ENCODE assay signal across 7 mouse cellular contexts in the genomic region with DNA sequence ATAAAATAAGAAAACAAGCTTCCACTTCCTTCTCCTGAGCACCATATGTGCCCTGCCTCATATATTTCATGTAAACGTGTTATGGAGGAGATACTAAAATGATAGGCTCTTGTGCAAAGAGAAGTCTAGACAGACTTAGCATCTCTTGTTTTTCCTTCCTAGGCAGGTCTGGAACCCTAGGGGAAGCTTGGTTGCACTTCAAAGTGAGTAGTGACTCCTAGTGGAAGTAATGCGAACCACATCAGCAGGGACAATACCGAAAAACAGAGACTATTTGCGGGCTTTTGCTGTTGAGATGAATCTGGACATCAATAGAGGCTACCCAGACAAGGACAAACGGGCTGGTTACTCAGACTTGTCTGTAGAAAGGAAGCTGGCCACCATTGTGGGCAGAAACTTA. TPM values are rescaled to one million over a fixed set of nuclear protein-coding genes. Genes with fewer than 3 reads are reported as not detected.
DNase-seq lines count a peak whose midpoint lies in the region; ATAC-seq and TF ChIP-seq lines count a peak whose summit lies in the region.

No protein-coding gene starts in this region.

- H3K27me3 ChIP-seq in kidney, postnatal 0 days (ENCODE audit: insufficient read depth, low read length) = no peaks in the 10 kb centered on the region

- H3K9me3 ChIP-seq in kidney, postnatal 0 days (replicated peaks; ENCODE audit: low read length) = no peaks in the 10 kb centered on the region
- no peaks in the 10 kb centered on the region for H3K9me3 ChIP-seq in ES-E14 (ENCODE audit: control insufficient read depth, insufficient read depth, low read depth, low read length)

- no peak overlapping the region for H3K27ac ChIP-seq in kidney, postnatal 0 days
- no peak overlapping the region for H3K27ac ChIP-seq in ES-E14 (ENCODE audit: insufficient read depth, low read depth, low read length, poor library complexity, severe bottlenecking)

- H3K4me2 ChIP-seq in kidney, postnatal 0 days (ENCODE audit: low read length) = no peak overlapping the region

- no peaks in the 10 kb centered on the region for H3K36me3 ChIP-seq in kidney, postnatal 0 days (ENCODE audit: insufficient read depth, low read length)
- no peaks in the 10 kb centered on the region for H3K36me3 ChIP-seq in ES-E14 (ENCODE audit: control insufficient read depth, insufficient read depth, low read length, poor library complexity, severe bottlenecking)

- peak; percentile 83 for DNase-seq in kidney, postnatal 0 days (ENCODE audit: low spot score)
- DNase-seq in kidney, adult 18-20 months = no peak
- DNase-seq in ES-E14 (ENCODE audit: low read depth, low spot score) = peak; percentile 51
- peak; percentile 79 for DNase-seq in adipocyte (ENCODE audit: low spot score)
- DNase-seq in kidney, postnatal 4 days = peak; percentile 16 to 41
- DNase-seq in yolk sac, embryonic 10.5 days (ENCODE audit: low spot score) = no peak
- DNase-seq in layer of hippocampus, postnatal 36 days = no peak

- peak; percentile 93 for TF ChIP-seq CTCF in kidney, postnatal 0 days (IDR thresholded peaks at IDR 0.05; ENCODE audit: low read depth)

- H3K9ac ChIP-seq in kidney, postnatal 0 days (ENCODE audit: low read depth, low read length) = no peak overlapping the region
- no peak overlapping the region for H3K9ac ChIP-seq in ES-E14 (ENCODE audit: insufficient read depth, low read depth, low read length, poor library complexity, severe bottlenecking)

- no peak overlapping the region for H3K4me3 ChIP-seq in kidney, postnatal 0 days (replicated peaks; ENCODE audit: low read depth, low read length)
- H3K4me3 ChIP-seq in ES-E14 (ENCODE audit: insufficient read depth in 1 of 2, low read depth in 1 of 2, low read length in 2 of 2, poor library complexity in 1 of 2, severe bottlenecking in 1 of 2) = no peak overlapping the region

- ATAC-seq in kidney, postnatal 0 days (replicated peaks; ENCODE audit: low FRiP score, low read depth) = no peak

- in situ Hi-C loops in ES-E14 (cut with MboI; ENCODE audit: low sequenced_read_pairs in 2 of 2, unreplicated experiment in 2 of 2) = loop anchor here in 1 of 2 experiments (10.0 kb wide), 1 partner anchor 103 kb away; no protein-coding TSS in a partner anchor

- WGBS in kidney, postnatal 0 days = 16% methylated on average over 5 of the region's 5 CpGs

- H3K4me1 ChIP-seq in kidney, postnatal 0 days (replicated peaks; ENCODE audit: insufficient read depth, low read length) = no peaks in the 10 kb centered on the region
- no peaks in the 10 kb centered on the region for H3K4me1 ChIP-seq in ES-E14 (ENCODE audit: control insufficient read depth in 2 of 2, insufficient read depth in 2 of 2, low read length in 2 of 2, poor library complexity in 1 of 2)

TF ChIP-seq in ES-E14, 5 proteins besides CTCF, POLR2A, EP300 and RAD21:
- TF ChIP-seq ZC3H11A (IDR thresholded peaks at IDR 0.05; ENCODE audit: borderline replicate concordance, low read depth, low read length) (peak; percentile 66; the same call in 1 of the 2 replicates), HCFC1 (IDR thresholded peaks at IDR 0.05; ENCODE audit: borderline replicate concordance, insufficient read depth, low read length) (no peak)
TF ChIP-seq in ES-E14: peak in this region for 1.

RNA-seq across cellular contexts. Expression of a gene that starts 6.1 kb away (rescaled TPM):
- polyA plus RNA-seq in kidney, postnatal 0 days (2015; fragmentation: Nextera tagmentation; extraction: Ambion mirVana) = 25.8 and 33.1 TPM in 2 replicates
- 11.4 and 18.1 TPM in 2 replicates for total RNA-seq in ES-E14 (2012; rRNA removed)
- total RNA-seq in layer of hippocampus, postnatal 36 days (2021) = 10 to 100 TPM; 29.7 to 33.1 TPM

RNA-seq across cellular contexts. Expression of a gene that starts 9.9 kb away (rescaled TPM):
- polyA plus RNA-seq in kidney, postnatal 0 days (2015; fragmentation: Nextera tagmentation; extraction: Ambion mirVana) = 12.8 and 13.3 TPM in 2 replicates
- total RNA-seq in ES-E14 (2012; rRNA removed) = 22.1 and 24.8 TPM in 2 replicates
- 10 to 100 TPM; 34.6 to 38.9 TPM for total RNA-seq in layer of hippocampus, postnatal 36 days (2021)

RNA-seq across cellular contexts. Expression of a gene that starts 18.0 kb away (rescaled TPM):
- polyA plus RNA-seq in kidney, postnatal 0 days (2015; fragmentation: Nextera tagmentation; extraction: Ambion mirVana) = 0.97 TPM in 1 of 2 replicates, not detected in the other
- total RNA-seq in ES-E14 (2012; rRNA removed) = not detected in 2 replicates
- 1 to 10 TPM in 1 of 2 experiments, not detected in 1; 2.2 TPM for total RNA-seq in layer of hippocampus, postnatal 36 days (2021)

RNA-seq across cellular contexts. Expression of a gene that starts 24.8 kb away (rescaled TPM):
- 518 and 575 TPM in 2 replicates for polyA plus RNA-seq in kidney, postnatal 0 days (2015; fragmentation: Nextera tagmentation; extraction: Ambion mirVana)
- 109 and 122 TPM in 2 replicates for total RNA-seq in ES-E14 (2012; rRNA removed)
- 100 to 1,000 TPM; 183 to 193 TPM for total RNA-seq in layer of hippocampus, postnatal 36 days (2021)

Comparison
In these comparisons a context has a peak if more than half of its experiments do, and no peak if none do; other contexts are left out.
1. DNase-seq: peak in kidney, postnatal 0 days (single experiment), ES-E14 (single experiment), adipocyte (single experiment) and kidney, postnatal 4 days (2 of 2); none in kidney, adult 18-20 months (single experiment), yolk sac, embryonic 10.5 days (single experiment) and layer of hippocampus, postnatal 36 days (0 of 2).